10 mouse cellular contexts compared by ENCODE assay signal in genomic region chr4:148867721-148868397, GRCm38 (mm10).
DNase-seq lines count a peak whose midpoint lies in the region; ATAC-seq and TF ChIP-seq lines count a peak whose summit lies in the region.
"Had no signal": no experiment of that assay in that cellular context is flagged by ENCODE, and none has a peak within 500 bp of the region (broad histone marks: within the 10 kb centered on the region; RNA-seq: fewer than 3 reads in every experiment).

No protein-coding gene starts in this region.

- H3K9me3 ChIP-seq in heart, embryonic 12.5 days (replicated peaks) = no peaks in the 10 kb centered on the region
- no peaks in the 10 kb centered on the region for H3K9me3 ChIP-seq in forebrain, embryonic 13.5 days (replicated peaks)
- H3K9me3 ChIP-seq in neural tube, embryonic 15.5 days (replicated peaks) = no peaks in the 10 kb centered on the region
- H3K9me3 ChIP-seq: limb, embryonic 15.5 days; stomach, embryonic 15.5 days had no signal

- H3K4me1 ChIP-seq in heart, embryonic 12.5 days (replicated peaks) = peaks cover 62% of the 10 kb centered on the region
- H3K4me1 ChIP-seq in forebrain, embryonic 13.5 days = peaks cover 58% of the 10 kb centered on the region
- H3K4me1 ChIP-seq in neural tube, embryonic 15.5 days = peaks cover 41% of the 10 kb centered on the region

- no peak overlapping the region for H3K4me3 ChIP-seq in heart, embryonic 12.5 days
- H3K4me3 ChIP-seq in forebrain, embryonic 13.5 days = no peak overlapping the region
- H3K4me3 ChIP-seq in neural tube, embryonic 15.5 days (replicated peaks) = no peak overlapping the region
- H3K4me3 ChIP-seq: limb, embryonic 15.5 days; stomach, embryonic 15.5 days had no signal

- in situ Hi-C loops in Patski (cut with MboI; ENCODE audit: low pct_unique_long_range_greater_than_20kb) = loop anchor here (5.0 kb wide), 1 partner anchor 46 kb away; no protein-coding TSS in a partner anchor

- no peaks in the 10 kb centered on the region for H3K27me3 ChIP-seq in heart, embryonic 12.5 days (replicated peaks)
- H3K27me3 ChIP-seq in Patski = no peaks in the 10 kb centered on the region
- peaks cover 48% of the 10 kb centered on the region for H3K27me3 ChIP-seq in forebrain, embryonic 13.5 days
- peaks cover 48% of the 10 kb centered on the region for H3K27me3 ChIP-seq in neural tube, embryonic 15.5 days (replicated peaks)

- ATAC-seq in heart, embryonic 12.5 days (ENCODE audit: insufficient number of reproducible peaks, low FRiP score) = no peak
- peak; percentile 41 for ATAC-seq in Patski
- peak; percentile 73 for ATAC-seq in forebrain, embryonic 13.5 days
- peak; percentile 73; the same call in 1 of the 2 replicates for ATAC-seq in neural tube, embryonic 15.5 days (ENCODE audit: low FRiP score)

- 80% methylated on average over 11 of the region's 11 CpGs for WGBS in heart, embryonic 12.5 days
- 59% methylated on average over 11 of the region's 11 CpGs for WGBS in forebrain, embryonic 13.5 days
- WGBS in neural tube, embryonic 15.5 days = 43% methylated on average over 11 of the region's 11 CpGs

- CTCF ChIA-PET in Patski (lab: Charles Lee) = no interaction called here

- H3K4me2 ChIP-seq in heart, embryonic 12.5 days = no peak overlapping the region
- H3K4me2 ChIP-seq in forebrain, embryonic 13.5 days = no peak overlapping the region
- H3K4me2 ChIP-seq in neural tube, embryonic 15.5 days = no peak overlapping the region
- H3K4me2 ChIP-seq: limb, embryonic 15.5 days; stomach, embryonic 15.5 days had no signal

- no peaks in the 10 kb centered on the region for H3K36me3 ChIP-seq in heart, embryonic 12.5 days
- no peaks in the 10 kb centered on the region for H3K36me3 ChIP-seq in forebrain, embryonic 13.5 days (ENCODE audit: poor library complexity, severe bottlenecking)
- H3K36me3 ChIP-seq in neural tube, embryonic 15.5 days = no peaks in the 10 kb centered on the region
- H3K36me3 ChIP-seq: limb, embryonic 15.5 days; stomach, embryonic 15.5 days had no signal

- TF ChIP-seq CTCF in Patski (IDR thresholded peaks at IDR 0.05) = no peak

- H3K27ac ChIP-seq in heart, embryonic 12.5 days (ENCODE audit: poor library complexity, severe bottlenecking) = no peak overlapping the region
- H3K27ac ChIP-seq in forebrain, embryonic 13.5 days = peak overlapping the region; percentile 72
- no peak overlapping the region for H3K27ac ChIP-seq in neural tube, embryonic 15.5 days (replicated peaks)
- H3K27ac ChIP-seq: limb, embryonic 15.5 days; stomach, embryonic 15.5 days had no signal

- DNase-seq in heart, adult 11 months = peak; percentile 96
- DNase-seq in Patski (ENCODE audit: low read depth, low spot score) = peak; percentile 98
- peak; percentile 96 to 98 for DNase-seq in kidney, postnatal 36 days
- DNase-seq in spleen, postnatal 14 days (ENCODE audit: low spot score in 2 of 2) = no peak
- DNase-seq in frontal cortex, adult 2 months (ENCODE audit: extremely low spot score in 1 of 2, low spot score in 1 of 2) = no peak

- POLR2A ChIA-PET in Patski (lab: Charles Lee) = no interaction called here

- H3K9ac ChIP-seq in heart, embryonic 12.5 days = no peak overlapping the region; the same call in 1 of the 2 replicates
- no peak overlapping the region for H3K9ac ChIP-seq in forebrain, embryonic 13.5 days
- H3K9ac ChIP-seq in neural tube, embryonic 15.5 days (replicated peaks) = no peak overlapping the region
- H3K9ac ChIP-seq: limb, embryonic 15.5 days; stomach, embryonic 15.5 days had no signal

Comparison
In these comparisons a context has a peak if more than half of its experiments do, and no peak if none do; other contexts are left out.
1. DNase-seq: peak in heart, adult 11 months (single experiment), Patski (single experiment) and kidney, postnatal 36 days (2 of 2); none in spleen, postnatal 14 days (0 of 2) and frontal cortex, adult 2 months (0 of 2).